Mouse (Mus musculus) ES-E14 (cell line): ENCODE results near the gene Olfr435. TPM values are rescaled to one million over a fixed set of nuclear protein-coding genes. Genes with fewer than 3 reads are reported as not detected.

Experiments
- DNase-seq: peaks from one replicate; pipeline ENCODE4 v3.0.0-alpha.2; 2013; ENCODE audit warnings: low read depth, low spot score
- H3K27ac ChIP-seq: 2 replicates; pipeline ENCODE4 v1.5.1; 2012; ENCODE audit warnings: low read depth, mild to moderate bottlenecking, low read length, moderate library complexity, mixed read lengths; ENCODE audit not compliant: poor library complexity, insufficient read depth, severe bottlenecking
- H3K36me3 ChIP-seq: 2 replicates; pipeline ENCODE4 v1.6.1; 2012; ENCODE audit warnings: mild to moderate bottlenecking, low read length, moderate library complexity, mixed read lengths; ENCODE audit not compliant: control insufficient read depth, poor library complexity, insufficient read depth, severe bottlenecking
- H3K4me1 ChIP-seq, 2 experiments: fragments of 150-350 bp in 1 of 2; sonication (generic) in 1 of 2; 2 replicates each; pipeline ENCODE4 v1.6.1; 2012; ENCODE audit warnings: low read length in 2 of 2, mild to moderate bottlenecking in 1 of 2, mixed read lengths in 1 of 2; ENCODE audit not compliant: control insufficient read depth in 2 of 2, insufficient read depth in 2 of 2, poor library complexity in 1 of 2
- H3K4me3 ChIP-seq, 2 experiments: fragments of 150-350 bp in 1 of 2; sonication (generic) in 1 of 2; 2 replicates each; pipeline ENCODE4 v1.5.1; 2012; ENCODE audit warnings: low read length in 2 of 2, low read depth in 1 of 2, mild to moderate bottlenecking in 1 of 2, mixed read lengths in 1 of 2; ENCODE audit not compliant: insufficient read depth in 1 of 2, poor library complexity in 1 of 2, severe bottlenecking in 1 of 2
- H3K9ac ChIP-seq: 2 replicates; pipeline ENCODE4 v1.6.1; 2012; ENCODE audit warnings: low read depth, mild to moderate bottlenecking, low read length, mixed read lengths; ENCODE audit not compliant: poor library complexity, insufficient read depth, severe bottlenecking
- H3K9me3 ChIP-seq: fragments of 150-350 bp; sonication (generic); 2 replicates; pipeline ENCODE4 v1.6.1; 2012; ENCODE audit warnings: low read depth, mild to moderate bottlenecking, low read length; ENCODE audit not compliant: control insufficient read depth, insufficient read depth
- CHD2 ChIP-seq: IDR thresholded peaks from 2 replicates; pipeline ENCODE4 v1.6.1; 2014; ENCODE audit warnings: mild to moderate bottlenecking, low read depth, low read length, inconsistent platforms
- HCFC1 ChIP-seq: IDR thresholded peaks from 2 replicates; pipeline ENCODE4 v1.6.1; 2012; ENCODE audit warnings: low read length, inconsistent platforms, borderline replicate concordance; ENCODE audit not compliant: insufficient read depth
- MAFK ChIP-seq: IDR thresholded peaks from 2 replicates; pipeline ENCODE4 v1.6.1; 2014; ENCODE audit warnings: mild to moderate bottlenecking, low read depth, low read length, inconsistent platforms; ENCODE audit not compliant: insufficient read depth
- ZC3H11A ChIP-seq: IDR thresholded peaks from 2 replicates; pipeline ENCODE4 v1.6.1; 2012; ENCODE audit warnings: low read depth, mild to moderate bottlenecking, inconsistent platforms, low read length, borderline replicate concordance
- ZNF384 ChIP-seq: IDR thresholded peaks from 2 replicates; pipeline ENCODE4 v1.6.1; 2012; ENCODE audit warnings: low read depth, low read length, inconsistent platforms
- in situ Hi-C, 2 experiments: fragments of 600-800 bp; cut with MboI; formaldehyde crosslinking; loops; one replicate each; pipeline ENCODE4 v1.15.1; 2025; ENCODE audit warnings: low sequenced_read_pairs in 2 of 2, inconsistent platforms in 1 of 2; ENCODE audit not compliant: unreplicated experiment in 2 of 2
- total RNA-seq: library from RNA; depleted of rRNA; stranded (reverse); fragments of 300-350 nt; gene quantifications from 2 replicates; pipeline ENCODE4 v1.2.3, GENCODE M21; 2012; rRNA removed

The Olfr435 gene
- total RNA-seq, 1 experiment: not detected

DNA sequence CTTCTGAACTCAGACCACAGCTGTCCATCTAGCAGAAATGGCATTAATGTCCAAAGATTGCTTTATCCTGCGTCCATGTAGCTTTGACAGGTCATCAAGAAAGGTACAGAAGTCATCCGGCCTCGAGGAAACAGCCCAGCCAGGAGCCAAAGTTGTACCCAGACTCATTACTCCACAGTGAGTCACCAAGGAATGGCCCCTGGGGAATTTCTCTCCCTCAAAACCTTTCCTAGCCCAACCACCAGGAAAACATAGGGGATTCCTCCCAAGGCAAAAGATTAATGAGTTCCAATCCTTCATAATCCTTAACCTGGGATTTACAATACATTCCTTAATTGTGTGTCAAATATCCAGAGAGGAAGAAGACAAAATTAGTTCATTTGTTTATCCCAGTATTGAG, 50.5 kb downstream of the Olfr435 start:
- no peak for TF ChIP-seq CHD2
- TF ChIP-seq ZC3H11A: no peak
- TF ChIP-seq HCFC1: no peak
- no peak for TF ChIP-seq ZNF384
- TF ChIP-seq MAFK: no peak
- no peaks in the 10 kb centered on the region for H3K9me3 ChIP-seq
- H3K9ac ChIP-seq: no peak overlapping the region
- no peaks in the 10 kb centered on the region for H3K36me3 ChIP-seq
- no peaks in the 10 kb centered on the region for H3K4me1 ChIP-seq
- no peak for DNase-seq
- in situ Hi-C loops: no loop called here
- H3K4me3 ChIP-seq: no peak overlapping the region
- no peak overlapping the region for H3K27ac ChIP-seq

DNA sequence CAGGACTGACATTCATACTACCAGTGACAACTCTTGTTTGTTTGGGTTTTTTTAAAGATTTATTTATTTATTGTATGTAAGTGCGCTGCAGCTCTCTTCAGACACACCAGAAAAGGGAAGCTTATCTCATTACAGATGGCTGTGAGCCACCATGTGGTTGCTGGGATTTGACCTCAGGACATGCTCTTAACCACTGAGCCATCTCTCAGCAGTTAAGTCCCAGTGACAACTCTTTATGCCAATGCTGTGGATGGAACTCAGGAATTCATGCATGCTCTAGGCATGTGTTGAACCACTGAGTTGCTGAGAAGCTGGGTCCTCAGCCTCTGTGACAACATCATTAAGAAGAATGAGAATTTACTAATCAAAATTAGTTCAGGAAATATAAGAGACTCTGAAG, 56.0 kb downstream of the Olfr435 start:
- Histone ChIP-seq H3K36me3 (no peaks in the 10 kb centered on the region), H3K9me3 (no peaks in the 10 kb centered on the region), H3K27ac (no peak overlapping the region), H3K9ac (no peak overlapping the region), H3K4me1 (no peaks in the 10 kb centered on the region), H3K4me3 (no peak overlapping the region)
- TF ChIP-seq ZC3H11A (no peak), MAFK (no peak), HCFC1 (no peak), CHD2 (no peak), ZNF384 (no peak)
- in situ Hi-C loops: no loop called here
- DNase-seq: no peak

Other genes starting within 250 kb of the Olfr435 start
- gene Olfr444, start 248.1 kb upstream of the Olfr435 start, total RNA-seq: not detected in 2 replicates
- not detected in 2 replicates for gene Olfr441, start 90.8 kb upstream of the Olfr435 start, total RNA-seq
- not detected in 2 replicates for gene Olfr237-ps1, start 50.6 kb upstream of the Olfr435 start, total RNA-seq
- gene Olfr437, start 33.9 kb upstream of the Olfr435 start, total RNA-seq: not detected in 2 replicates
- not detected in 2 replicates for gene Olfr13, start 25.0 kb upstream of the Olfr435 start, total RNA-seq
- not detected in 2 replicates for gene Olfr434, start 15.9 kb downstream of the Olfr435 start, total RNA-seq
- not detected in 2 replicates for gene Olfr47, start 34.4 kb downstream of the Olfr435 start, total RNA-seq
- gene Arhgef5, start 68.4 kb downstream of the Olfr435 start, total RNA-seq: 7.2 and 10.1 TPM in 2 replicates
- 0.11 TPM in 1 of 2 replicates, not detected in the other for gene Nobox, start 112.4 kb downstream of the Olfr435 start, total RNA-seq